Mouse (Mus musculus) spleen, adult 2 months (tissue): ENCODE measurements around the gene Limch1. TPM values are rescaled to one million over a fixed set of nuclear protein-coding genes. Genes with fewer than 3 reads are reported as not detected.

Experiments
- DNase-seq, 2 experiments: peaks; one replicate each; pipeline versions ENCODE4 v3.0.0 to v3.0.0-alpha.2; 2012 to 2021; ENCODE audit warnings: low spot score in 2 of 2, low read depth in 1 of 2
- H3K27ac ChIP-seq: fragments of 200-500 bp; 2 replicates; pipeline ENCODE4 v1.5.1; 2012; ENCODE audit warnings: low read length, inconsistent platforms; ENCODE audit not compliant: insufficient read depth
- H3K27me3 ChIP-seq: fragments of 200-500 bp; 2 replicates; pipeline ENCODE4 v1.6.1; 2012; ENCODE audit warnings: mild to moderate bottlenecking, moderate library complexity, low read length, inconsistent platforms; ENCODE audit not compliant: control insufficient read depth, insufficient read depth
- H3K36me3 ChIP-seq: fragments of 200-500 bp; 2 replicates; pipeline ENCODE4 v1.6.1; 2012; ENCODE audit warnings: mild to moderate bottlenecking, low read length, inconsistent platforms; ENCODE audit not compliant: control insufficient read depth, insufficient read depth
- H3K4me1 ChIP-seq: fragments of 200-500 bp; 2 replicates; pipeline ENCODE4 v1.6.1; 2011; ENCODE audit warnings: inconsistent platforms; ENCODE audit not compliant: control insufficient read depth, insufficient read depth, insufficient read length
- H3K4me3 ChIP-seq: fragments of 200-500 bp; 2 replicates; pipeline ENCODE4 v1.5.1; 2011; ENCODE audit warnings: mild to moderate bottlenecking, inconsistent platforms; ENCODE audit not compliant: insufficient read depth, insufficient read length; ENCODE audit errors: extremely low read depth
- CTCF ChIP-seq: fragments of 200-500 bp; IDR thresholded peaks from 2 replicates; pipeline ENCODE4 v1.5.1; 2011; ENCODE audit warnings: mild to moderate bottlenecking, inconsistent platforms; ENCODE audit not compliant: insufficient read depth, insufficient read length, insufficient replicate concordance; ENCODE audit errors: extremely low read depth
- POLR2A ChIP-seq: fragments of 200-500 bp; IDR thresholded peaks from 2 replicates; pipeline ENCODE4 v1.6.1; 2011; ENCODE audit warnings: low read depth, low read length, inconsistent platforms
- WGBS: fragments of 180-500 bp; shearing (Covaris S2); methylation state at CpG from one replicate; pipeline ENCODE4 v1.1.7; 2018; 5-methylcytosine and 5-hydroxymethylcytosine counted together
- polyA plus RNA-seq: library from polyadenylated mRNA; depleted of rRNA; stranded (reverse); fragments of >200 nt; gene quantifications from 2 replicates; pipeline ENCODE4 v1.2.3, GENCODE M21; 2012

Limch1 gene
- polyA plus RNA-seq, 1 experiment = 7.1 TPM

GRCm38 (mm10) chr5:66745996-66746681 lies 512 bp downstream of the Limch1 start:
- no peaks in the 10 kb centered on the region for H3K36me3 ChIP-seq
- DNase-seq = no peak
- TF ChIP-seq CTCF = no peak
- no peak for TF ChIP-seq POLR2A
- H3K27me3 ChIP-seq = peaks cover 10% of the 10 kb centered on the region
- no peak overlapping the region for H3K27ac ChIP-seq
- peak overlapping the region; percentile 35 for H3K4me3 ChIP-seq
- no peaks in the 10 kb centered on the region for H3K4me1 ChIP-seq
- WGBS = 3% methylated on average over 42 of the region's 42 CpGs

- Histone ChIP-seq H3K4me3 (no peak overlapping the region), H3K27me3 (peaks cover 10% of the 10 kb centered on the region), H3K4me1 (no peaks in the 10 kb centered on the region), H3K36me3 (no peaks in the 10 kb centered on the region), H3K27ac (no peak overlapping the region)
- TF ChIP-seq POLR2A = no peak
- TF ChIP-seq CTCF = no peak
- WGBS = 21% methylated on average over 11 of the region's 11 CpGs
- DNase-seq = no peak
Measured at GRCm38 (mm10) chr5:66746761-66747160, 1.1 kb downstream of the Limch1 start.

- 66% methylated on average over 10 of the region's 10 CpGs for WGBS
- no peak for TF ChIP-seq CTCF
- TF ChIP-seq POLR2A = no peak
- no peak overlapping the region for H3K27ac ChIP-seq
Measured at GRCm38 (mm10) chr5:66747761-66748430, 2.3 kb downstream of the Limch1 start.

GRCm38 (mm10) chr5:66748448-66749115 lies 3.0 kb downstream of the Limch1 start:
- Histone ChIP-seq H3K27ac (peak overlapping the region; percentile 27; the same call in 1 of the 2 replicates), H3K36me3 (no peaks in the 10 kb centered on the region), H3K4me3 (no peak overlapping the region), H3K4me1 (no peaks in the 10 kb centered on the region), H3K27me3 (peaks cover 10% of the 10 kb centered on the region)
- TF ChIP-seq POLR2A = no peak
- TF ChIP-seq CTCF = no peak
- no peak for DNase-seq
- WGBS = 75% methylated on average over 5 of the region's 5 CpGs

More at GRCm38 (mm10) chr5:66747761-66748430, 2.3 kb downstream of the Limch1 start:
- Histone ChIP-seq H3K27me3 (peaks cover 10% of the 10 kb centered on the region), H3K4me1 (no peaks in the 10 kb centered on the region), H3K36me3 (no peaks in the 10 kb centered on the region), H3K4me3 (no peak overlapping the region)
- no peak for DNase-seq

GRCm38 (mm10) chr5:66750641-66751040 lies 5.0 kb downstream of the Limch1 start:
- peaks cover 6% of the 10 kb centered on the region for H3K27me3 ChIP-seq
- no peak for DNase-seq
- H3K36me3 ChIP-seq = no peaks in the 10 kb centered on the region
- no peak overlapping the region for H3K27ac ChIP-seq
- WGBS = 72% methylated on average over 7 of the region's 7 CpGs
- no peaks in the 10 kb centered on the region for H3K4me1 ChIP-seq
- H3K4me3 ChIP-seq = no peak overlapping the region
- TF ChIP-seq POLR2A (no peak), CTCF (no peak)

- Histone ChIP-seq H3K27me3 (no peaks in the 10 kb centered on the region), H3K4me1 (no peaks in the 10 kb centered on the region), H3K27ac (no peak overlapping the region), H3K36me3 (no peaks in the 10 kb centered on the region), H3K4me3 (no peak overlapping the region)
- no peak for DNase-seq
- WGBS = 30% methylated on average over 3 of the region's 3 CpGs
- TF ChIP-seq CTCF (no peak), POLR2A (no peak)
Measured at GRCm38 (mm10) chr5:66751332-66751980, 5.8 kb downstream of the Limch1 start.
